Mouse (Mus musculus) embryonic facial prominence, embryonic 11.5 days (tissue): Measurements from ENCODE around the gene P3h2. TPM values are rescaled to one million over a fixed set of nuclear protein-coding genes. Genes with fewer than 3 reads are reported as not detected.

Experiments
- ATAC-seq: fragments of 200-750 bp; cut with Nextera tagmentation; replicated peaks from 2 replicates; pipeline ENCODE4 v1.8.0; 2017; ENCODE audit warnings: low read depth; ENCODE audit not compliant: insufficient number of reproducible peaks, low FRiP score, low TSS enrichment
- DNase-seq: peaks from one replicate; pipeline ENCODE4 v3.0.0-alpha.2; 2015; ENCODE audit warnings: low spot score
- H3K27ac ChIP-seq: fragments of 300-500 bp; sonication (generic); replicated peaks from 2 replicates; pipeline ENCODE4 v1.5.1; 2014; ENCODE audit warnings: mild to moderate bottlenecking, low read depth, low read length, control low read depth
- H3K27me3 ChIP-seq: fragments of 300-500 bp; sonication (generic); 2 replicates; pipeline ENCODE4 v1.6.1; 2014; ENCODE audit warnings: mild to moderate bottlenecking, low read length, moderate library complexity, mixed read lengths; ENCODE audit not compliant: control insufficient read depth, insufficient read depth
- H3K36me3 ChIP-seq: fragments of 300-500 bp; sonication (generic); replicated peaks from 2 replicates; pipeline ENCODE4 v1.6.1; 2014; ENCODE audit warnings: low read depth, mild to moderate bottlenecking, low read length, moderate library complexity, mixed read lengths; ENCODE audit not compliant: control insufficient read depth, insufficient read depth
- H3K4me1 ChIP-seq: fragments of 300-500 bp; sonication (generic); 2 replicates; pipeline ENCODE4 v1.6.1; 2014; ENCODE audit warnings: low read length, mixed read lengths; ENCODE audit not compliant: control insufficient read depth, insufficient read depth
- H3K4me2 ChIP-seq: fragments of 300-500 bp; sonication (generic); 2 replicates; pipeline ENCODE4 v1.6.1; 2014; ENCODE audit warnings: low read depth, mild to moderate bottlenecking, control low read depth, low read length, moderate library complexity
- H3K4me3 ChIP-seq: fragments of 300-500 bp; sonication (generic); 2 replicates; pipeline ENCODE4 v1.5.1; 2014; ENCODE audit warnings: low read depth, low read length, control low read depth
- H3K9ac ChIP-seq: fragments of 300-500 bp; sonication (generic); replicated peaks from 2 replicates; pipeline ENCODE4 v1.6.1; 2014; ENCODE audit warnings: mild to moderate bottlenecking, control low read depth, low read length
- H3K9me3 ChIP-seq: fragments of 300-500 bp; sonication (generic); replicated peaks from 2 replicates; pipeline ENCODE4 v1.6.1; 2016; ENCODE audit warnings: mild to moderate bottlenecking, low read length, inconsistent platforms, mixed read lengths; ENCODE audit not compliant: control insufficient read depth
- WGBS: fragments of 180-500 bp; shearing (Covaris S2); extraction: QIAGEN DNeasy Blood & Tissue Kit; methylation state at CpG from one replicate; pipeline ENCODE4 v1.1.7; 2014; 5-methylcytosine and 5-hydroxymethylcytosine counted together
- polyA plus RNA-seq: library from polyadenylated mRNA; unstranded; fragments of >200 nt; fragmentation: Nextera tagmentation; extraction: Ambion mirVana; gene quantifications from 2 replicates; pipeline ENCODE4 v1.2.1, GENCODE M21; 2014

The P3h2 gene
- polyA plus RNA-seq, 1 experiment from 2014 or later = 6.0 TPM

DNA sequence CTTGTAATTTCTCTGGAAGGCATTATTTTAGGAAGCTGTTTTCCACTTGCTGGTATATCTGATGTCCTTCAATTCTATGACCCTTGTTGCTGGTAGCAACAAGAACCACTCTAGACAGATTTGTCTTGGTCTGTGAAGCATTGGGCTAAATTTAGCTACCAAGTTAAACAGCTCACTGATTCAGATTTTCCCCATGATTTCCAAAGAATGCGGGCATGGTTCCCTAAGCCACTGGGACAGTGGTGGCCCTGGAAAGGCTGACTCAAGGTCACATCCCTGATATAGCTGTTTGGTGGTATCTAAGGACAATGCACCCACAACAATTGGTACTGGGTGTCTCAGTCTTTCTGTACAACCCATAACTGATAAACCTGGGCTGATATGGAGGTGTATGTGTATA lies 22.8 kb downstream of the P3h2 start:
- Histone ChIP-seq H3K4me2 (no peak overlapping the region), H3K27ac (no peak overlapping the region), H3K9me3 (no peaks in the 10 kb centered on the region), H3K36me3 (no peaks in the 10 kb centered on the region), H3K9ac (no peak overlapping the region), H3K27me3 (no peaks in the 10 kb centered on the region), H3K4me1 (no peaks in the 10 kb centered on the region; the same call in 1 of the 2 replicates), H3K4me3 (no peak overlapping the region)
- DNase-seq (no peak), ATAC-seq (no peak)
- 92% methylated on average over 1 of the region's 1 CpGs for WGBS

DNA sequence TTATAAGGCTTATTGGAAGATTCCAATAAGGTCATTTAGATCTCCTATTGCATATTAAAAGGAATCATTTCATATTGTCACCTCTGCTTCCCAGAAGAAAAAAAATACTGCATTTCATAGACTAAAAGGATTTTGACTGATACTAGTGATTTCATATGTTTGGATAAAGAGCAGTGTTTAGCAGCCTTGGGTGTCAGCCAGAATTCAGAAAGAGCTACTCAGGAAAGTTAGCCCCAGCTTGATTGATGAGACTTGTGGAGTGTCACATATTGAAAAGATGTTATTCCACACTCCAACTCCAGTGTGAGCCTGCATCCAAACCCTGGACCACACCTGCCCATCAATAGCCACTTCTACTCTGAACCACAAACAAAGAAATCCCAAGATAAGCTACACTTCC lies 23.2 kb downstream of the P3h2 start:
- ATAC-seq = no peak
- Histone ChIP-seq H3K4me1 (no peaks in the 10 kb centered on the region; the same call in 1 of the 2 replicates), H3K9ac (no peak overlapping the region), H3K27ac (no peak overlapping the region), H3K9me3 (no peaks in the 10 kb centered on the region), H3K27me3 (no peaks in the 10 kb centered on the region), H3K4me3 (no peak overlapping the region), H3K36me3 (no peaks in the 10 kb centered on the region), H3K4me2 (no peak overlapping the region)
- DNase-seq = no peak

DNA sequence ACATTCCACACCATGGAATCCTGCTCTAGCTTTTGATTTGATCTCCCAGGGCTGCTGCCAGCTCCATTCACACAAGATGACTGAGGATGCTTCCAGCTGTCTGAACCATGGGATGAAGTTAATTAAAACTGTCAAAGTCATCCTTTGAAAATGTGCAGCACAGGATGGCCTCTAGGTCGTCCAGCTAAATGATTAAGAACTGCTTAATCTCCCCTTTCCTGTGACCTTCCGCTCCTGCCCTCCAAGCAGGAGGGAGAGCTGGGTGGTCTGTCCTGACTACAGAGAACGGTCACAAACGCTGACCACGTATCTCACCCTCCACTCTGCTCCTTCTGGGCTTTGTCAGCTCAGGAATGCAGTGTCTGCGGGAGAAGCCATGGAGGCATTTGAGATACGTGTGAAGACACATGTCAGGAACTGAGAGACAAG lies 26.6 kb downstream of the P3h2 start:
- H3K9ac ChIP-seq = no peak overlapping the region
- H3K9me3 ChIP-seq = no peaks in the 10 kb centered on the region
- H3K27me3 ChIP-seq = no peaks in the 10 kb centered on the region
- no peak overlapping the region for H3K4me2 ChIP-seq
- 0 out of 2 replicates have a peak, but pooled peaks have one; percentile 42 for ATAC-seq
- no peaks in the 10 kb centered on the region for H3K36me3 ChIP-seq
- no peak overlapping the region for H3K4me3 ChIP-seq
- no peak for DNase-seq
- peak overlapping the region; percentile 47; the same call in 1 of the 2 replicates for H3K27ac ChIP-seq
- H3K4me1 ChIP-seq = no peaks in the 10 kb centered on the region; the same call in 1 of the 2 replicates
- 6% methylated on average over 7 of the region's 7 CpGs for WGBS

DNA sequence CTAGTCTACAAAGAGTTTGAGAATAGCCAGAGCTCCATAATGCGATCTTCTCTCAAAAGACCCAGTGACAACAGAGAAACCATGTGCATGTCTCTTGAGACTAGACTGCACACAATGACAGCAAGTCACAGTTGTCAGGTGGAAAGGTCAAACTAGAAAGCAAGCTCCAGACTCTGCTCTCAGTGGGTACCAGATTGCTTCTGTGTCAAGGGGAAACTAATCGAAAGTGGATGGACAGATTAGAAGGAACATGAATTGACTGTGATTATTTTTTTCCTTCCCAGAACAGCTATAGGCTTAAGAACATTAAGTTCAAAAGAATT lies 27.5 kb downstream of the P3h2 start:
- H3K4me2 ChIP-seq = no peak overlapping the region
- H3K27me3 ChIP-seq = no peaks in the 10 kb centered on the region
- no peaks in the 10 kb centered on the region for H3K9me3 ChIP-seq
- H3K36me3 ChIP-seq = no peaks in the 10 kb centered on the region
- WGBS = 29% methylated on average over 2 of the region's 2 CpGs
- H3K4me3 ChIP-seq = no peak overlapping the region
- ATAC-seq = no peak; the same call in 1 of the 2 replicates
- peak; percentile 20 for DNase-seq
- no peak overlapping the region for H3K27ac ChIP-seq
- H3K4me1 ChIP-seq = no peaks in the 10 kb centered on the region; the same call in 1 of the 2 replicates
- H3K9ac ChIP-seq = no peak overlapping the region

DNA sequence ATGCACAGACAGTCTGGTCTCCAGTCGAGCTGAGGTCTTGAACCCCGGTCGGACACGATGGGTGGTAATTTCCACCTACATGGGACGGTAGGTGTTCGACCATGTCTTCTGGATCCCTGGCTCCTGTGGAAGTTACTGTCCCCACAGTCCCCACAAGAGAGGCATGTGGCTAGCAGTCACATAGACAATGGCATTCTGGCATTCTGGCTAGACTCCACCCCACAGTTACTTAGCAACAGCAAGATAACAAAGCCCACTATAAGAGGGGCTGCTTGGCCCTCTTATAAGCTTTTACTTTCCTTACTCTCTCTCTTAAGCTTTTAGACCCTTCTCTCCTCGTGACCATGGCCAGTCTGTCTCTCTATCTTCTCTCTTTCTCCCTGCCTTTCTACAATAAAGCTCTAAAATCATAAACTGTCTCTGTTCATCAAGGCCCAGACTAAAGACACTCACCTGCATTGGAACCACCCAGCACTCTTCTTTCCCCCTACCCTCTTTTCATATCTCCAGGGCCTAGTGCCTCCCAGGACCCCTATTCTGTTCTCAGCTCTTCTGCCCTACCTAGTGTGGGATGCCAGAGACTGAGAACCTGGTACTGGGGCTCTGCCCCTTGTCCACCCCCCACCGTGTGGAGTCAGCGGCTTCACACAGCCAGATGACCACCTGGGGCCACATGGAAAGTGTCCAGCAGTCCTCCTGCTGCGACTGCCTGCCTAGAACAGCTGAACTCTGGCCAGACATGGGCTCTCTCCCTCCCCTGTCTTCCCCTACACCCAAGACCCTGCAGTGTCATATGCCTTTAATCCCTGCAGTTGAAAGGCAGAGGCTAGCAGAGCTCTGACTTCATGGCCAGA lies 28.1 kb downstream of the P3h2 start:
- no peak overlapping the region for H3K9ac ChIP-seq
- no peak overlapping the region for H3K4me3 ChIP-seq
- WGBS = 67% methylated on average over 10 of the region's 10 CpGs
- H3K9me3 ChIP-seq = no peaks in the 10 kb centered on the region
- H3K27ac ChIP-seq = no peak overlapping the region; the same call in 1 of the 2 replicates
- no peaks in the 10 kb centered on the region for H3K27me3 ChIP-seq
- ATAC-seq = peak; percentile 42; the same call in 1 of the 2 replicates
- DNase-seq = no peak
- H3K36me3 ChIP-seq = no peaks in the 10 kb centered on the region
- no peak overlapping the region for H3K4me2 ChIP-seq
- no peaks in the 10 kb centered on the region; the same call in 1 of the 2 replicates for H3K4me1 ChIP-seq

DNA sequence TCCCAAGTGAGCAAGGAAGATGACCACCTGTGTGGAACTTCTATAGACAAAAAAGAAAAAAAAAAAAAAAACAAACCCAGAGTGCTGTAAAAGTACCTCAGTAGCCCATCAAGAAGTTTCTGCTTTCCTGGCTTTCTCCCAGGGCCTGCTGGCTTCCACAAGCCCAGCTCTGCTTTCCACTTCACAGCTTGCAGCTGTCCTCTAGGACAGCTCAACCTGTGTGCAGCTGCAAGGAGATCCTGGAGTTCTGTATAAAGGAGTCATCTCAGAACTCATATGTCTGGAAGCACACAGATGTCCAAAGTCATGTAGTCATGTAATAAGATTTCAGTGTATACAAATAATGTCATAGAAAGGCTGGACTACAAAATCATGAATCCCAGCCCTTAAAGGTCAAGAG lies 30.5 kb downstream of the P3h2 start:
- no peak for ATAC-seq
- H3K27me3 ChIP-seq = no peaks in the 10 kb centered on the region
- DNase-seq = no peak
- H3K9ac ChIP-seq = no peak overlapping the region
- H3K4me2 ChIP-seq = no peak overlapping the region
- H3K27ac ChIP-seq = no peak overlapping the region
- no peaks in the 10 kb centered on the region; the same call in 1 of the 2 replicates for H3K4me1 ChIP-seq
- no peak overlapping the region for H3K4me3 ChIP-seq
- no peaks in the 10 kb centered on the region for H3K36me3 ChIP-seq
- no peaks in the 10 kb centered on the region for H3K9me3 ChIP-seq

DNA sequence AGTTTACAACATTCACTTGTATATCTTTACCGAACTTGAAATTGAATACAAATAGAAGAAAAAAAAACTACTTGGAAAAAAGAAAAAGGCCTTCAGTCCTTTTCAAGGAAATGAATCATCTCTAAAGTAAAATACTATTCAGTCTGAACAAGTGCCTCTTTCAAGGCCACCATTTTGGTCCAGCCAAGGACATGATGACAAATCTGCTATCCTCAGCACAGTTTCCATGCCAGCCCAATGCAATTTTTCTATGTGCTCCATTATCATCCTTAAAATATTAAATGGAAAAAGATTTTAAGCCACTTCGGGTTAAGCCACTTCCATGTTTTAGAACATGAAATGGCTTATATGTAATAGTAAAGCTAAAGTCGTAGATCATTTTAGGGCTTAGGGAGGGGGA lies 35.2 kb downstream of the P3h2 start:
- H3K9ac ChIP-seq = no peak overlapping the region
- no peak overlapping the region for H3K27ac ChIP-seq
- DNase-seq = no peak
- H3K9me3 ChIP-seq = no peaks in the 10 kb centered on the region
- no peaks in the 10 kb centered on the region for H3K36me3 ChIP-seq
- no peak overlapping the region for H3K4me3 ChIP-seq
- ATAC-seq = no peak
- no peaks in the 10 kb centered on the region for H3K4me1 ChIP-seq
- no peaks in the 10 kb centered on the region for H3K27me3 ChIP-seq
- no peak overlapping the region for H3K4me2 ChIP-seq
- 95% methylated on average over 3 of the region's 3 CpGs for WGBS

DNA sequence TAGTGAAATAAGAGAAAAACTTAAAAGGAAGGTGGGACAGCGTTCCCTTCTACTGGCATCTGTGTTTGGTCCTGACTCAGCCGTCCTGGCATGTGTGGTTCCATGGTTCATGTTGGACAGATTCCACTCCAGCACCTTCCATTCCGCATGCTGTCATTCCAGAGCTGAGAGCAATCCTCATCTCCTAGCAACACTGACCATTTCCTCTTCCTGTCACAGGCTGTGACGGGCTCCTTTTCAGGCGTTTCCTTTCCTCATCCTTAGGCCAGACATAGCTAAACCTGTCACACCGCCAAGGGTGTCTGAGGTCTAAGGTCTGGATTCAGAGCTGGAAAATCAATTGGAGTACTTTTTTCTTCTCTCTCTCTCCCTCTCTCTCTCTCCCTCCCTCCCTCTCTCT lies 40.5 kb downstream of the P3h2 start:
- Histone ChIP-seq H3K4me2 (no peak overlapping the region), H3K4me1 (no peaks in the 10 kb centered on the region), H3K9me3 (no peaks in the 10 kb centered on the region), H3K4me3 (no peak overlapping the region), H3K9ac (no peak overlapping the region), H3K27me3 (no peaks in the 10 kb centered on the region), H3K36me3 (no peaks in the 10 kb centered on the region), H3K27ac (no peak overlapping the region)
- no peak for ATAC-seq
- no peak for DNase-seq
- WGBS = 45% methylated on average over 6 of the region's 6 CpGs
